Mouse (Mus musculus) lung, postnatal 4 days (tissue): ENCODE data around the gene Dll3.
"Not testable (repeated sequence)": the region's sequence is repeated elsewhere in the genome, so short reads cannot be mapped to it uniquely, and the experiment has no call there.

Source experiments
- DNase-seq, 2 experiments: peaks; one replicate each; pipeline ENCODE4 v3.0.0; 2021

The Dll3 gene

GRCm38 (mm10) chr7:28243943-28244342 is 58.1 kb downstream of the Dll3 start:
- not testable (repeated sequence) for DNase-seq
